Mouse (Mus musculus) embryonic fibroblast, embryonic 13.5 days (primary cell): ENCODE measurements around the gene Rapgef5. TPM values are rescaled to one million over a fixed set of nuclear protein-coding genes. Genes with fewer than 3 reads are reported as not detected.

Experiments
- H3K27ac ChIP-seq: 2 replicates; pipeline ENCODE4 v1.5.1; 2012; ENCODE audit warnings: low read length, control low read depth, inconsistent platforms; ENCODE audit not compliant: insufficient read depth
- H3K4me1 ChIP-seq: 2 replicates; pipeline ENCODE4 v1.6.1; 2011; ENCODE audit warnings: low read length; ENCODE audit not compliant: control insufficient read depth, insufficient read depth
- H3K4me3 ChIP-seq: 2 replicates; pipeline ENCODE4 v1.5.1; 2011; ENCODE audit warnings: mild to moderate bottlenecking, control low read depth, low read length; ENCODE audit not compliant: insufficient read depth
- CTCF ChIP-seq: IDR thresholded peaks from 2 replicates; pipeline ENCODE4 v1.5.1; 2011; ENCODE audit warnings: mild to moderate bottlenecking, control low read depth, low read length, moderate library complexity, borderline replicate concordance; ENCODE audit not compliant: insufficient read depth
- POLR2A ChIP-seq: IDR thresholded peaks from 2 replicates; pipeline ENCODE4 v1.6.1; 2011; ENCODE audit warnings: low read depth, mild to moderate bottlenecking, control low read depth, low read length, moderate library complexity
- polyA plus RNA-seq: library from polyadenylated mRNA; stranded (reverse); fragments of >200 nt; gene quantifications from 2 replicates; pipeline ENCODE4 v1.2.4, GENCODE M21; 2011; ENCODE audit warnings: low read depth; ENCODE audit not compliant: missing spikeins, insufficient read length

Gene Rapgef5
- polyA plus RNA-seq, 1 experiment, result 0.30 TPM

- TF ChIP-seq CTCF (no peak), POLR2A (no peak)
- no peak overlapping the region for H3K4me3 ChIP-seq
- no peak overlapping the region for H3K27ac ChIP-seq
- H3K4me1 ChIP-seq, result no peaks in the 10 kb centered on the region
These were observed 11.6 kb downstream of the Rapgef5 start for GRCm38 (mm10) chr12:117527889-117528288.

- TF ChIP-seq POLR2A, result no peak
- TF ChIP-seq CTCF, result no peak
- H3K27ac ChIP-seq, result no peak overlapping the region
These were observed 12.3 kb downstream of the Rapgef5 start for GRCm38 (mm10) chr12:117528509-117529145.

GRCm38 (mm10) chr12:117531106-117531505, 14.8 kb downstream of the Rapgef5 start:
- no peak for TF ChIP-seq POLR2A
- TF ChIP-seq CTCF, result no peak
- no peak overlapping the region for H3K4me3 ChIP-seq
- no peaks in the 10 kb centered on the region for H3K4me1 ChIP-seq
- H3K27ac ChIP-seq, result no peak overlapping the region

More at GRCm38 (mm10) chr12:117528509-117529145, 12.3 kb downstream of the Rapgef5 start:
- no peaks in the 10 kb centered on the region for H3K4me1 ChIP-seq
- no peak overlapping the region for H3K4me3 ChIP-seq

- H3K4me3 ChIP-seq, result peak overlapping the region; percentile 29
- H3K27ac ChIP-seq, result no peak overlapping the region
- no peaks in the 10 kb centered on the region for H3K4me1 ChIP-seq
- TF ChIP-seq POLR2A (no peak), CTCF (no peak)
These were observed 17.2 kb downstream of the Rapgef5 start for GRCm38 (mm10) chr12:117533176-117534086.

GRCm38 (mm10) chr12:117534087-117534751, 17.9 kb downstream of the Rapgef5 start:
- Histone ChIP-seq H3K27ac (no peak overlapping the region), H3K4me1 (no peaks in the 10 kb centered on the region), H3K4me3 (peak overlapping the region; percentile 29)
- TF ChIP-seq CTCF, result no peak
- TF ChIP-seq POLR2A, result no peak

- H3K27ac ChIP-seq, result no peak overlapping the region
- H3K4me3 ChIP-seq, result no peak overlapping the region
- no peaks in the 10 kb centered on the region for H3K4me1 ChIP-seq
- TF ChIP-seq CTCF (no peak), POLR2A (no peak)
These were observed 24.1 kb downstream of the Rapgef5 start for GRCm38 (mm10) chr12:117540352-117540751.

GRCm38 (mm10) chr12:117545277-117545676, 29.0 kb downstream of the Rapgef5 start:
- H3K27ac ChIP-seq, result no peak overlapping the region
- TF ChIP-seq CTCF (no peak), POLR2A (no peak)
- H3K4me1 ChIP-seq, result no peaks in the 10 kb centered on the region
- H3K4me3 ChIP-seq, result no peak overlapping the region

GRCm38 (mm10) chr12:117553353-117553752, 37.1 kb downstream of the Rapgef5 start:
- Histone ChIP-seq H3K4me1 (no peaks in the 10 kb centered on the region), H3K4me3 (no peak overlapping the region), H3K27ac (no peak overlapping the region)
- TF ChIP-seq CTCF, result no peak
- no peak for TF ChIP-seq POLR2A

GRCm38 (mm10) chr12:117554612-117555063, 38.4 kb downstream of the Rapgef5 start:
- TF ChIP-seq CTCF (no peak), POLR2A (no peak)
- H3K4me3 ChIP-seq, result no peak overlapping the region
- no peaks in the 10 kb centered on the region for H3K4me1 ChIP-seq
- H3K27ac ChIP-seq, result no peak overlapping the region

- H3K4me3 ChIP-seq, result no peak overlapping the region
- no peak for TF ChIP-seq CTCF
- TF ChIP-seq POLR2A, result no peak
- H3K4me1 ChIP-seq, result no peaks in the 10 kb centered on the region
- H3K27ac ChIP-seq, result no peak overlapping the region
These were observed 44.2 kb downstream of the Rapgef5 start for GRCm38 (mm10) chr12:117560450-117560849.
